8 mouse cellular contexts compared by ENCODE assay signal in the genomic region with DNA sequence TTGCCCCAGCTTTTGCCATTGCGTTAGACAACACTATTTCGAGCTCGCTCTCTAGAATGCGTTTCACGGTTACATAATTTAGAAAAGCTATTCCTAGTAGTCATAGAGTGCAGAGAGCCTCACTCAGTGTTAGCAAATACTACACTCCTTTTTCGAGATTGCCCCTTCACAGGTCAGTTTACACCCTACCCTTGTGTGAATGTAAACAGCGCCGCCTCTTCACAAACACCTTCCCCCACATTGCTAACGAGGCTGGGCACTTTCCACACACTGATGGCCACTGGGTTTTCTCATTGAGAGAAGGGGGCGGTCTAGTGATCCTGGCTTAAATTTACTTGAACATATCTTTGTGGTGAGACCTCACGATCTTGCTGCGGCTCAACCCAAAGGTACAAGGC. TPM values are rescaled to one million over a fixed set of nuclear protein-coding genes. Genes with fewer than 3 reads are reported as not detected.
A peak's percentile ranks its signal among the peaks of the same experiment; 100 is the strongest.
DNase-seq lines count a peak whose midpoint lies in the region; ATAC-seq and TF ChIP-seq lines count a peak whose summit lies in the region.

No protein-coding gene starts in this region.

- no peaks in the 10 kb centered on the region for H3K27me3 ChIP-seq in heart, embryonic 10.5 days (ENCODE audit: insufficient read depth, poor library complexity, severe bottlenecking)
- H3K27me3 ChIP-seq in MEL (ENCODE audit: control insufficient read depth in 1 of 2, insufficient read depth in 2 of 2, low read length in 2 of 2), result no peaks in the 10 kb centered on the region
- H3K27me3 ChIP-seq in hindbrain, embryonic 14.5 days (ENCODE audit: control insufficient read depth, insufficient read depth, low read length), result no peaks in the 10 kb centered on the region

- H3K9me3 ChIP-seq in heart, embryonic 10.5 days, result no peaks in the 10 kb centered on the region
- H3K9me3 ChIP-seq in MEL (replicated peaks; ENCODE audit: insufficient read depth, low read length), result no peaks in the 10 kb centered on the region
- H3K9me3 ChIP-seq in hindbrain, embryonic 14.5 days (ENCODE audit: control insufficient read depth, low read length), result no peaks in the 10 kb centered on the region

- no peak for TF ChIP-seq POLR2A in MEL (IDR thresholded peaks at IDR 0.05; ENCODE audit: control insufficient read depth in 1 of 2, insufficient read depth in 1 of 2, low read depth in 1 of 2, low read length in 2 of 2, poor library complexity in 1 of 2)

- no peak for TF ChIP-seq RAD21 in MEL (IDR thresholded peaks at IDR 0.05; ENCODE audit: low read depth, low read length)

- no peak for DNase-seq in heart, embryonic 10.5 days (ENCODE audit: low spot score)
- no peak for DNase-seq in heart, adult 18-20 months
- no peak for DNase-seq in MEL (ENCODE audit: low read depth, low spot score)
- no peak for DNase-seq in hindbrain, embryonic 14.5 days (ENCODE audit: low spot score)
- DNase-seq in lung, postnatal 4 days, result peak; percentile 33 to 46
- DNase-seq in adrenal gland, adult (ENCODE audit: inconsistent age in 2 of 2, low spot score in 1 of 2), result no peak
- DNase-seq in layer of hippocampus, adult 9-10 months (ENCODE audit: low spot score), result no peak
- DNase-seq in cerebellum, adult 8-10 months, result no peak

- peak overlapping the region; percentile 89 for H3K4me2 ChIP-seq in hindbrain, embryonic 14.5 days (replicated peaks)

- no peak for TF ChIP-seq EP300 in MEL (IDR thresholded peaks at IDR 0.05; ENCODE audit: low read depth in 1 of 2, low read length in 2 of 2)

- ATAC-seq in hindbrain, embryonic 14.5 days (ENCODE audit: low FRiP score), result no peak

- H3K27ac ChIP-seq in heart, embryonic 10.5 days, result peak overlapping the region; percentile 93
- H3K27ac ChIP-seq in MEL (ENCODE audit: control insufficient read depth, low read depth, low read length), result peak overlapping the region; percentile 87
- no peak overlapping the region for H3K27ac ChIP-seq in hindbrain, embryonic 14.5 days

- peak in 1 of 3 experiments; percentile 14; a peak in 1 of 6 replicates for TF ChIP-seq CTCF in MEL (IDR thresholded peaks at IDR 0.05 in 2 of 3, conservative IDR thresholded peaks at IDR 0.05 in 1 of 3; ENCODE audit: control insufficient read depth in 1 of 3, insufficient read depth in 1 of 3, low read depth in 2 of 3, low read length in 3 of 3, poor library complexity in 1 of 3, severe bottlenecking in 1 of 3)

- H3K9ac ChIP-seq in MEL (ENCODE audit: control insufficient read depth, low read depth, low read length, poor library complexity, severe bottlenecking), result peak overlapping the region; percentile 80
- H3K9ac ChIP-seq in hindbrain, embryonic 14.5 days, result peak overlapping the region; percentile 39

- H3K36me3 ChIP-seq in heart, embryonic 10.5 days, result peaks cover 17% of the 10 kb centered on the region
- H3K36me3 ChIP-seq in MEL (ENCODE audit: control insufficient read depth in 1 of 2, insufficient read depth in 2 of 2, low read length in 2 of 2), result peaks cover 2 to 16% of the 10 kb centered on the region in 2 experiments
- H3K36me3 ChIP-seq in hindbrain, embryonic 14.5 days (replicated peaks; ENCODE audit: control insufficient read depth, insufficient read depth), result no peaks in the 10 kb centered on the region

- peak overlapping the region; percentile 95 for H3K4me3 ChIP-seq in heart, embryonic 10.5 days
- H3K4me3 ChIP-seq in MEL (ENCODE audit: control insufficient read depth in 1 of 2, insufficient read depth in 1 of 2, low read depth in 2 of 2, low read length in 2 of 2), result peak overlapping the region; percentile 71 to 86
- peak overlapping the region; percentile 46 for H3K4me3 ChIP-seq in hindbrain, embryonic 14.5 days (replicated peaks; ENCODE audit: low read length)

- H3K79me2 ChIP-seq in MEL (ENCODE audit: control insufficient read depth, insufficient read depth, low read length, poor library complexity), result peaks cover 22% of the 10 kb centered on the region

- H3K4me1 ChIP-seq in heart, embryonic 10.5 days, result peaks cover 15% of the 10 kb centered on the region
- peaks cover 8% of the 10 kb centered on the region in 2 experiments for H3K4me1 ChIP-seq in MEL (ENCODE audit: control insufficient read depth in 1 of 2, insufficient read depth in 2 of 2, low read length in 2 of 2)
- H3K4me1 ChIP-seq in hindbrain, embryonic 14.5 days (replicated peaks; ENCODE audit: control insufficient read depth, insufficient read depth, low read length), result peaks cover 8% of the 10 kb centered on the region; the same call in 1 of the 2 replicates

- WGBS in heart, embryonic 10.5 days, result 4% methylated on average over 12 of the region's 12 CpGs
- WGBS in hindbrain, embryonic 14.5 days, result 6% methylated on average over 12 of the region's 12 CpGs

TF ChIP-seq in MEL, 35 proteins besides CTCF, POLR2A, EP300 and RAD21:
- no peak for TF ChIP-seq E2F4 (IDR thresholded peaks at IDR 0.05; ENCODE audit: borderline replicate concordance, low read depth, low read length)
- no peak for TF ChIP-seq GATA1 (IDR thresholded peaks at IDR 0.05; ENCODE audit: low read depth, low read length)
- no peak for TF ChIP-seq ZMIZ1 (IDR thresholded peaks at IDR 0.05; ENCODE audit: low read depth, low read length)
- no peak for TF ChIP-seq TAL1 (IDR thresholded peaks at IDR 0.05; ENCODE audit: low read length)
TF ChIP-seq in MEL: peak in this region for 0.

RNA-seq across cellular contexts. Expression of a gene that starts 0.7 kb away (rescaled TPM):
- polyA plus RNA-seq in heart, embryonic 10.5 days (2016; fragmentation: Nextera tagmentation; extraction: Ambion mirVana), result 28.4 and 38.5 TPM in 2 replicates
- 1 to 10 TPM in 1 of 2 experiments, under 1 TPM in 1; 0.77 to 1.0 TPM for total RNA-seq in heart, adult 18-20 months (2021)
- 21.5 and 24.3 TPM in 2 replicates for total RNA-seq in MEL (2012; rRNA removed)
- polyA plus RNA-seq in MEL (2012; ENCODE audit: insufficient read depth in 1 of 2, insufficient read length in 2 of 2, low read depth in 1 of 2, low replicate concordance in 2 of 2, missing spikeins in 1 of 2), result 10 to 100 TPM; 24.1 to 32.9 TPM
- 27.0 and 27.5 TPM in 2 replicates for polyA plus RNA-seq in hindbrain, embryonic 14.5 days (2014; fragmentation: Nextera tagmentation; extraction: Ambion mirVana)

Comparison
In these comparisons a context has a peak if more than half of its experiments do, and no peak if none do; other contexts are left out.
1. DNase-seq: peak in lung, postnatal 4 days (2 of 2); none in heart, embryonic 10.5 days (single experiment), heart, adult 18-20 months (0 of 2), MEL (single experiment), hindbrain, embryonic 14.5 days (single experiment), adrenal gland, adult (0 of 2), layer of hippocampus, adult 9-10 months (single experiment) and cerebellum, adult 8-10 months (single experiment).
2. Peak in every context shown above with its lines, with median percentiles within 50 percentile points of each other: H3K4me3 ChIP-seq.